Mouse (Mus musculus): ENCODE data around the gene Smim14. TPM values are rescaled to one million over a fixed set of nuclear protein-coding genes. Genes with fewer than 3 reads are reported as not detected.
A peak's percentile ranks its signal among the peaks of the same experiment; 100 is the strongest.
"Not testable (repeated sequence)": the region's sequence is repeated elsewhere in the genome, so short reads cannot be mapped to it uniquely, and the experiment has no call there.

The Smim14 gene
- 100 to 1,000 TPM; 149 to 180 (median 174) TPM for total RNA-seq (2022)

DNA sequence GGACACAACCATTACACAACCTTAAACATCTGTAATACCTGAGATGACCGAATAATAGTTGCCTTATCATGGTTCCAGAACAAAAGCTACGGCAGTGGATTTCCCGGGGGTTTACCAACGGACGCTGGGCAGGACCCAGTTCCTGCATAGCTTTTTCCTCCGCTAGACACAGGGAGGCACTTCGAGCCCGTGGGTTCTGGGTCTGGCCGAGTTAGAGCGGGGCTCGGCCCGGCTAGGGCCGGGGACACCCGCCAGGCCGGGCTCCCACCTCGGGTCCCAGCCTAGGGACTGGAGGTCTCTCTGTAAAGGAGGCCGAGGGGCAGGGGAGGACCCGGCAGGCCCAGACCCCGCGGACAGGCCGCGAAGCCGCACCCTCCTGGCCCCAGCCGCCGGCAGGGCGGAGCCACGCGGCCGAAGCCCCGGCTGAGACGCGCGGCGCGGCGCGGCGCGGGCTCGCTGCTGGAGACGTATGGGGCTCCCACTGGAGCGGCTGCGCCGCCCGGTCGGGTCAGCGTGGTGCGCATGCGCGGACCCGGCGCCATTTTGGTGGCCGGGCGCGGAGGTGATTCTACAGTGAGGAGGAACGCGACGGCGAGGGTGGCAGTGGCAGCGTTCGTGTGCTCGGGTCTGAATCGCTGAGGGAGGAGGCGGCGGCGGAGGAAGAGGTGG lies at the start of gene Smim14, which contains the start of gene Ube2k:
TSS of gene Smim14 (minus strand) at position 434 of the 669 bp plus-strand sequence.
TSS of gene Ube2k (plus strand) at position 483 of the 669 bp plus-strand sequence.
- peak; percentile 88 to 90 for DNase-seq (ENCODE audit: low spot score in 2 of 2)

DNA sequence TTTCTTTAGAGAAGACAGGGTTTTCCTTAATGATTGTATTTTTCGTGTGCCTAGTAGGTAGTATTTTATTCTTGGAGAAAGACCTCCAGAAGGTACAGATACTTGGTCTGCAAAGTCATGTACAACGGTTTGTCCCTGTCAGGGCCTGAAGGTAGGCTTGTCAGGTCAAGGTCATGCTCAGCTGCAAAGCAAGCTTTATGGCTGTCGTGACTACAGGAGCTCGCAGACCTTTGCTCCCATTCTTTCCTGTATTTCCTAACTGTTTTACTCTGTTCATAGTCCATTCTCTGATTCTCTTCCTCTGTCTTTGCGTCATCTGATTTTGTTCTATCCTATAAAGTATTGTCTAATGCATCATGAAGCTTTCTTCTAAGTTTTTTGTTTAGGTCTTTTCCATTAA lies 49.3 kb upstream of the Smim14 start:
- DNase-seq (ENCODE audit: low spot score in 2 of 2), result no peak

DNA sequence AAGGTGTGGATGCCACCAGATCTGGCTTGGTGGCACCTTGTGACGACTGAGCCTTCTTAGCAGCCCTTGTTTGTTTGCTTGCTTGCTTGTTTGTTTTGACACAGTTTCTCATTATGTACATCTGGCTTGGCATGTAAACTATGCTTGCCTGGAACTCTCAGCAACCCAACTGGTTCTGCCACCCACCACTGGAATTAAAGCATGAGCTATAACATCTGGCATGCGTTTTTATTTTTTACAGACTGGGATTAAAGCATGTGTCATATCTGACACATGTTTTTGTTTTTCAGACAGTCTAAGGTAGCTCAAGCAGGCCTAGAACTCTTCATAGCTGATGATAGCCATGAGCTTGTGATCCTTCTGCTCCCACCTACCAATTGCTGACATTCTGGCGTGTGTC lies 41.6 kb upstream of the Smim14 start:
- DNase-seq (ENCODE audit: low spot score in 2 of 2), result no peak

DNA sequence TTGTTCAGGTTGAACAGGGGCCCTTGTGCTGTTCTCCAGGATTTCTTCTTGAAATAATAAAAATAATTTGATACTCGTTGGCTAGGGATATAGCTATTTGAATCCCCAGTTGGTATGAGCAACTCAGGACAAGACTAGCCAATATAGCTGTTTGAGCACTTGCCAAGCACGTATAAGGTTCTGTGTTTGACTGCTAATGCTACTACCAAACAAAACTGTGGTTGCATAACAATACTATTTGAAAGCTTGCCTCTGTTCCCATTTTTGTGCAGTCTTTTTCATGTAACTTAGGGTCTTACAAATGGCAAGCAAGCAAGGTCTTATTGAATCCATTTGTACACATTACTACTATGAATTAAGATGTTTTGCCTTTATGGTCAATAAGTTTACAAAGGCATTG lies 38.9 kb upstream of the Smim14 start:
- no peak for DNase-seq (ENCODE audit: low spot score in 2 of 2)

DNA sequence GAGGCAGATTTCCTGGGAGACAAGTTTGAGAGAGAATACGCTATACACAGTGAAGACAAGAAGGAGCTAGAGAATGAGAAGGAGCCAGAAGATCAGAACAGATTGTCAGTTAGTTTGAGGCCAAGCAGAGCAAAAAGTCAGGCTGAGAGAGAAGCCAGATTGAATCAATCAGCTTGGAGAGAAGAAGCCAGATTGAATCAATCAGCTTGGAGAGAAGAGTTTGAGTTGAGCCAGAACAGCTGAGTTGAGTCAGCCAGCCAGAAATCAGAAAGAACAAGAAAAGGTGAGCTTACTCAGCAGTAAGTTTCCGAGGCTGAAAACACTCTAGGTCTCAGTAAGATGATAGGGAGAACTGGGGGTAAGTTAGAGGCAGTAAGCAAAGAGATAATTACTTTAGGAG lies 37.9 kb upstream of the Smim14 start:
- DNase-seq (ENCODE audit: low spot score in 2 of 2), result no peak

DNA sequence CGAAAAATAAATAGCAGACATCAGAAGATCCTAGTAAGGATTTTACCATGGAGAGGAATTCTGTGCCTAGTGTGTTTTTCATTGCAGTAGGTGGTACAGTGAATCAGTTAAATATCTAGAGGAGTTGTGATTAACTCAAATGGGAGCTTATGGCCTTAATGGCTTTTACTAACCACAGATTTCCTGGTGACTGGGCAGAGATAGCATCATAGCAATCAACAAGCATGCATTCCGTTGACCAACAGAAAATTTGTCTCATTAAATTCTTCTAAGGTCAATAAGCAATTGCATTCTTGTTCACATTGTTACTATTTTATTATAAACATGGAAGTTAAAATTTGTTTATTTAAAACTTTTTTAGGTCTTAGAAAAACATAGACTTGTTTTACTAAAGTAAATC lies 28.5 kb upstream of the Smim14 start:
- no peak for DNase-seq (ENCODE audit: low spot score in 2 of 2)

DNA sequence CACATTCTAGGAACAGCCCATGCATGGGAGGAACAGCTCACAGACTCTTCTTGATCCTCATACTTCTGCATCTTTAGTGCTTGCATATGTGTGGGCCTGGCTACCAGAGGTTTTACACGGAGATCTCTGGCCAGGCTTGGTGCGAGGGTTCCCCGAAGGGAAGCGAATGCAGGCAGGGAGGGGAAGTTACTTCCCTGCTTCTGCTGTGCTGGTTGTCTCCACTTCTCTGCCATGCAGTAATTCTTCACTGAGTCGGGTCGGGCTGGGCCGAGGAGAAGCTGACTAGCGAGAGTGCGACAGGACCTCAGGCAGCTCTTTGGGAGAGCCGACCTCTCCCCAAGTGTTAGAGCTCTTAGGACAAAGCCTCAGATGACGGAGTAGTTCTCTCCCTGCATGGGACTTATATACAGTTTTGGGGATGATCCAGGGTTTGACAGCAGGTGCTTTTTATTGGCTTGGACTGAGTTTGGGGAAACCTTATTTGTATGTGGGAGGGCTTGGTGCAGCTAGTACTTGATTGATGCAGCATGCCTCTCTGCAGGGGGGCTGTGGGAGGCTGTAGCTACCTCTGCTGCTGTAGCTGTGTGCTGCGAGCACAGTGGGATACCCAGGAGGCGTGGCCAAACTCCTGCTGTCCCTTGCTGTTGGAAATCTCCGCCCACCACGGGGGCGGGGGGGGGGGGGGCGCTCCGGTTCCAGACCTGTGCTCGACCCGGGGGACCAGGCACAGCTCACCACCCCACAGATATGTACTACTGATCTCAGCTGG lies 24.3 kb upstream of the Smim14 start:
- DNase-seq (ENCODE audit: low spot score in 2 of 2), result no peak

DNA sequence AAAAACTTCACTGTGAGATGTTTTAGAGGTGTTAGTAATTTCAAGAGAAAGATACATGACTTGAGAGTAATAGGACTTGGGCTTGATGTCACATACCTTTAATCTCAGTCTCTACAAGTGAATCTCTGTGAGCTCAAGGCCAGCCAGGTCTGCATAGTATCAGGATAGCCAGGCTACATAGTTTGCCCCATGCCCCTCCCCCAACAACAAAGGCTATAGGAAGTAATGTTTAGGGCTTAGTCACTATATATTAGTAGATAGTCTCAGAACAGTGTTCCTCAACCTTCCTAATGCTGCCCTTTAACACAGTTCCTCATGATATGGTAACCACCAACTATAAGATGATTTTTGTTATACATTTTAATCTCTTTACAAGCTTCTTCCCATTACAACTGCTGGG lies 20.1 kb upstream of the Smim14 start:
- no peak for DNase-seq (ENCODE audit: low spot score in 2 of 2)

DNA sequence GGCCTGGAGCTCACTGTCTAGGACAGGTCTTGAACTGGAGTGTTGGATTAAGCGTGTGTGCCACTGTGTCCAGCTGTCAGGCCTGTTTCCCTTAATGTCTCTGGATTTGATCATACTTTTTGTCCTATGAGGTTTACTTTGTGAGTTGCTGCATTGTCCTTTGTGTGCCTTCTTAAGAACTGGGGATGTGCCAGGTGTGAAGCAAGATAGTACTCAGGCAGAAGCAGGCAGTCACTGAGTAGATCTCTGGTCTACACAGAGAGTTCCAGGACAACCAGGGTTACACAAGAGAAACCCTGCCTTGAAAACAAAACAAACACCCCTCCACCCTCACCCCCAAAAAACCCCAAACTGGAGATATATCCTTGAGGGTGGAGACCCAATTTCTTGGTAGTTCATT lies 12.7 kb upstream of the Smim14 start:
- DNase-seq (ENCODE audit: low spot score in 2 of 2), result no peak

DNA sequence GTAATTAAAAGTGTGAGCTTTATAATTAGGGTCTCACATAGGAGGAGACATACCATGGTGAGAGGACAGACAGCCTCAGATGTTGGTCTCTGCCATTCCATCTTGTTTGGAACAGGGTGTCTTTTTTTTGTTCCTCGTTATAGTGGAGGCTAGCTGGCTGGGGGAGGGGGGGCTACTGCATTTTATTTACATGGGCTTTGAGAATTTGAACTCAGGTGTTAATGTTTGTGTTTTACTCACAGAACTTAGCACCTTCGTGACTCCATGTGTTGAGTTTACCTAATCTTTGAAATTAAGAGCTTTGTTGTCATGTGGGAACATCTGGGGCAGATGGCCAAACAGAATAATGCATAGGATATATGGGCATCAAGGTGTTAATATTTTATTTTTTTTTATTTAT lies 7.6 kb upstream of the Smim14 start:
- DNase-seq (ENCODE audit: low spot score in 2 of 2), result no peak

DNA sequence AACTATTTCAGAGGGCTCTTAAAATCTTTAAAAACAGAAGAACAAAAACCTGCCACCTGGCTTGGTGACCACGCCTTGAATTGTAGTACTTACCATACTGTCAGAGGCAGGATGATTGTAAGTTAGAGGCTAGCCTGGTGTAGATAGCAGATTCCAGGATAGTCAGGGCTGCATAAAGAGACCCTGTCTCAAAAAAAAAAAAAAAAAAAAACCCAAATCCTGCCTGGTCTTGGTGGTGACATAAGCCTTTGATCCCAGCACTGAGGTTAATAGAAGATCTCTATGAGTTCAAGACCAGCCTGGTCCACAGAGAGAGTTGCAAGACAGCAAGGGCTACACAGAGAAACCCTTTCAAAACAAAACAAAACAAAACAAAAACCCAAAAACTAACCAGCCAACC lies 6.5 kb upstream of the Smim14 start:
- DNase-seq (ENCODE audit: low spot score in 2 of 2), result no peak

DNA sequence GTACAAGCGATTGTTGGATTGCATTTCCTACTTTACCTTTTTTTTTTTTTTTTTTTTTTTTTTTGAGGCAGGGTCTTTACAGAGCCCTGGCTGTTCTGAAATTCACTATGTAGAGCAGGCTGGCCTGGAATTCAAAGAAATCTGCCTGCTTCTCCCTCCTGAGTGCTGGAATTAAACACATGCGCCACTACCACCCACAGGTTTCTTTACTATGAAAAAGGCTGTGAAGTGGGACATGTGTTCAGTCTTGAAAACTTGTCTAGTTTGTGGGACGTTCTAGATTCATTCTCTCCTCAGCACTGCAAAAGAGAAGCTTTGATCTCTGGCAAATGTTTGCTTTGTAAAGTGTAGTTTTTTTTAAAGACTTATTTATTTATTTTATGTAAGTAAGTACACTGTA lies 4.9 kb upstream of the Smim14 start:
- DNase-seq (ENCODE audit: low spot score in 2 of 2), result no peak

DNA sequence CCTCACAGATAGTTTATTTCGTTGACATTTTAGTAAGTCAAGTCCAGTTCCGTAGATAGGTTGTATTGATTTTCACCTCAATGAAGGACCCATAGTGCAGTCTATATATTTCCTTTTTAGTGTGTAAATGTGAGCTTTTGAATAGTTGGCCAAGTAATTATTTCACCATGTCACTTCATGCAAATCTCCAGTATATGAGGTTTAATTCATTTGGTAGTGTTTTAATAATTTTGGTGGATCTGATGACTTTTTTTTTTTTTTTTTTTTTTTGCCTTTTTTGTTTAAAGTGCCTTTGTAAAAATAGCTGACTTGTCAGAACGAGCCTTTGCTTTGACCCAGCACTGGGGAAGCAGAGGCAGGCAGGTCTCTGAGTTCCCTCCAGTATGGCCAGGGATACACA lies 2.8 kb upstream of the Smim14 start:
- DNase-seq (ENCODE audit: low spot score in 2 of 2), result no peak

DNA sequence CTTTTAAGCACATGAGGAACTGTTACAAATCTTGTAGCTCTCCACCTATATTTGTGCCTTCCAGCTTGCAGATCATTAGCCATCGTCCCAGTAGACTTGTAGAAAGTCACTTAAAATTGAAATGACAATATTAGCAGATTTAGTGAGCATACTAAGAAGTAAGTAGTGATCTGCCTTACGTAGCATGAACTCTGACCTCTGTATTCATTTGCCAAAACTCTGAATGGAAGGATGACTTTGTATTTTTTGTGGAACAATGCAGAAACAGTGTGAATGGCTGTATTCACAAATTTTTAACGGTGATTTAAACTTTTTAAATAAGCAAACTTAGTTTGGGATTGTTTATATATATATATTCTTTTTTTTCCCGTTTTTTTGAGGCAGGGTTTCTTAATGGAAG lies 1.8 kb upstream of the Smim14 start:
- no peak for DNase-seq (ENCODE audit: low spot score in 2 of 2)

DNA sequence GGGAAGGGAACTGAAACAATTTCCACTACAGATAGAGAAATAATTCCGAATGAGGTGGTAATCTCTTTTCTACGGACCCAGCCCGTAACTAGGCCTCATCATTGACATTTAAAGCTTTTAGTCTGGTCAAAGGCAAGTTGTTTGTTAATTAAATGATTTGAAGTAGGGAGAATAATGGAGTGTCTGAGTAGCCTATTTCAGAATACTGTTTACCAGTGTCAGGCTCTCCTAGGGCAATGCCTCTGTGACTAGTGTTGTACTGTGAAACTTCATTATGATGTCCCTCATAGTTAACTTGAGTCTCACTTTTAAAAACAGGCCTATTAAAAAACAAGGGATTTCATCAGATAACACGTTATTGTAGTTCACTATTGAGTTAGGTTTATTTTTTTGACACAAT lies 1.1 kb upstream of the Smim14 start:
- no peak for DNase-seq (ENCODE audit: low spot score in 2 of 2)

DNA sequence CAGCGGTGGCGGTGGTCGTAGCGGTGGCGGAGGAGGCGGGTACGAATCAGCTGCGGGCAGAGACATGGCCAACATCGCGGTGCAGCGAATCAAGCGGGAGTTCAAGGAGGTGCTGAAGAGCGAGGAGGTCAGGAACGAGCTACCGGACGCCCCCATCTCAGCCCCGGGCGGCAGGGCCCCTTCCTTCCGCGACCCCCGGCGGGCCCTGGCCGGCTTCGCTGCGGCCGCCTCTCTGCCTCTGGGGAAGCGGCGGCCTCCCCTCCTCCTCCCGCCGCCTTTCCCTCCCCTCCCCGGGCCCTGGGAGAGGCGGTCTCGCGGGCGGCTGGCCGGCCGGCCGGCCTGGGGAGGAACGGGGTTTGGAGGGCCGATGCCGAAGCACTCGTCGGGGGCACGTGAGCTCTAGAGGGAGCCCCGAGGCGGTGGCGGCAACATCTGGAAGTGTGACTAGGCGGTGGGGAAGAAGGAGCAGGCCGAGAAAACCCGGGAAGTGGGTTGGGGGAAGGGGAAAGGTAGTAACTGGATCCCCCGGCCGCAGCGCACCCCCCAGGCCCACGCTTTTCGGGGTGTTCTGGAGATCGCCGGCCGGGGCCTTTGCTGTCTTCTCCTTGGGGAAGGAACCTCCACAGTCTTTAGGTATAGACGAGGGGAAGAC lies 562 bp upstream of the Smim14 start:
- DNase-seq (ENCODE audit: low spot score in 2 of 2), result no peak

DNA sequence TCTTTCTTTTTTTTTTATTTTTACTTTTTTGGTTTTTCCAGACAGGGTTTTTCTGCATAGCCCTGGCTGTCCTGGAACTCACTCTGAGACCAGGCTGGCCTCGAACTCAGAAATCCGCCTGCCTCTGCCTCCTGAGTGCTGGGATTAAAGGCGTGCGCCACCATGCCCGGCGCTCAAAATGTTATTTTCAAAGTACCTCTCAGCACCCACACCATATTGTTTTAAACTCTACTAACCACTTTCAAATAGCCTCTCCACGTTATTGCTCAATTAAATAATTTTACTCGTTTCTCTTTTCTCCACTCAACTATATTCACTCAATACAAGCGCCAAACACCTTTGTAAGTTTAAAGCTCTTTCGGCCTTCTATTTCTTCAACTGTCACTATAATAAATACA lies 917 bp downstream of the Smim14 start:
- not testable (repeated sequence) for DNase-seq (ENCODE audit: low spot score in 2 of 2)

DNA sequence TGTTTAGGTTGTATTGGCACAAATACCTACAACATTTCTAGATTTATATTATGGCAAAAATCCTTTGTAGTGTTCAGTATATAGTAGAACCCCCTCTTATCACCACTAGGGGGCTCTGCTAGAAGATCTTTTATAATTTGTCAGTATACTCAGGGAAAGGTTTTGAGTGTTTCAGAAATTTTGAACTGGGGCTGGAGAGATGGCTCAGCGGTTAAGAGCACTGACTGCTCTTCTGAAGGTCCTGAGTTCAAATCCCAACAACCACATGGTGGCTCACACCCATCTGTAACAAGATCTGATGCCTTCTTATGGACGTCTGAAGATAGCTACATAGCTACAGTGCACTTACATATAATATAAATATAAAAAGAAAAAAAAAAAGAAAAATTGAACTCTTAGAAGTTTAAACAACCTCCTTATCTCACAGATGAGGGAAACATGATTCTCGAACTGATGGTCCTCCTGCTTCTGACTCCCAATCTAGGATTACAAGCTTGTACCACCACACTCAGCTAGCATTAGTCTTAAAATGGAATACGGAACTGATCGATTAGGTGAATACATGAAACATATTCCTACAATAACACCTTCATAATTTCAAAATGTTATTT lies 1.4 kb downstream of the Smim14 start:
- no peak for DNase-seq (ENCODE audit: low spot score in 2 of 2)

DNA sequence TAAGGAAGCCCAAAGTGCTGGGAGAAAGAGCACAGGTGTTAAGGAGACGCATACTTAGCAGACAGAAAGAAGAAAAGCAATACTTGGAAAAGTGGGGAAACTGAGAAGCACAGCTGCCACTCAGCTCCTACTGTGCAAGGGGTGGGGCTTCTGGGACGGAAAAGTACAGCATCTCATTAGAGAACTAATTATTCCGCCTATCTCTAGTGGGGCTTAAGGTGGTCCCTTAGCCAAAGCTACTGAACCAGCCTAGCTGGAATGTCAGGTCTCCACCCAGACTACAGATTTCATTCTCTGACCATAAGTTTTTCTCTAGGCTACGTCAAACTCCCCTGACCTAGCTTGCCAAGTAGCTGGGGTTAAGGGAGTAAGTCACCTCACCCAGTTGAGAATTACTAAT lies 2.5 kb downstream of the Smim14 start:
- no peak for DNase-seq (ENCODE audit: low spot score in 2 of 2)

DNA sequence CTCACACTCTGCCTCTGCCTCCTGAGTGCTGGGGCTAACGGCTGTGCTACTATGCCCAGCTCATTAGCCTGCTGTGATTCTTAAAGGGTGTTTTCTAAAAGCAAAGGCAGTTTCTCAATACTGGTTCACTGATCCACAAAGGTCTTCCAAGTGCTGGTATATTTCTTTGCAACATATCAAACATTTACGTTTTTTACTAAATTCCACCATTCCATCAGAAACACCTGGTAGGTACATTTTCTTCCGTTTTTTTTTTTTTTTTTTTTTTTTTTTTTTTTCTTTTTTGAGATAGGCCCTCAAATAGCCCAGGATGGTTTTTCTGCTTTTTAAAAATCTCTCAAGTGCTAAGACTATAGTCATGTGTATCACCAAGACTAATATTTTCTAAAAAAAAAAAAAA lies 5.7 kb downstream of the Smim14 start:
- no peak for DNase-seq (ENCODE audit: low spot score in 2 of 2)

DNA sequence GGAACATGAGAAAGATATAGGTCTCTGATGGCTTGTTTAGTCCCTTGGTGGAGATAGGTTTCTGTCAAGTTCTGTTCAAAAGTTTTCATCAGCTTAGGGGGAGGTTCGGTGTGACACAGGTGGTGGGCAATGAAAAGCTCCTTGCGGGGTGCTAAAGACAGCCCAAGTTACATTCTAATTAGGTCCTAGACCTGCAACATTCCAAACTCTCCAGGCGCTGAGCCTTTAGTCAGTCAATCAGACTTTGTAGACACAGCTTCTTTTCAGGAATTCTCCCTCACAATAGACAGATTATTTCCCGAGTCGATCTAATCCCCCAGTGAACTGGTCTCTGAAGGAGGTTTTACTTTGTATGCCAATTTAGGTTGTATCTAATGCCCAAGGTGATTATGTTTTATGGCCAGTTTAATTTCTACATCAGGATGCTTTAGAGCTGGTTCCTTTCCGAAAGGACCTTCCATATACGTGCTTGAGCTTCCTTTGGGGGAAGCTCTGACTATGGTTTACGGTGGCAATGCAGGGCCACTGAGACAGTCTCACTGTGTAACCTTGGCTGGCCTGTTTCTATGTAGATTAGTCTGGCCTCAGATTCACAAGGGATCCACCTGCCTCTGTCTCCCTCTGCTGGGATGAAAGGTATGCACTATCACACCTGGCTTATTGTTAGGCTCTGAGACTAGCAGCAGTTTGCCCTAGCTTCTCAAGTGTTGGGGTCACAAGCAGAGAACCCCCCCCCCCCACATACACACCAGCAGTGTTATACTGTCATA lies 11.1 kb downstream of the Smim14 start:
- no peak for DNase-seq (ENCODE audit: low spot score in 2 of 2)
